Mouse (Mus musculus): ENCODE data around the gene Lmln. TPM values are rescaled to one million over a fixed set of nuclear protein-coding genes. Genes with fewer than 3 reads are reported as not detected.
A peak's percentile ranks its signal among the peaks of the same experiment; 100 is the strongest.

Lmln gene
- total and polyA plus RNA-seq, 3 experiments = 2.0 to 3.8 TPM; not detected in 1

- no peaks in the 10 kb centered on the region; a peak in 3 of 4 replicates for H3K36me3 ChIP-seq (ENCODE audit: control insufficient read depth in 1 of 2, insufficient read depth in 2 of 2, low read length in 2 of 2)
- no peaks in the 10 kb centered on the region for H3K9me3 ChIP-seq (replicated peaks; ENCODE audit: insufficient read depth, low read length)
- H3K4me3 ChIP-seq (ENCODE audit: control insufficient read depth in 1 of 2, insufficient read depth in 1 of 2, low read depth in 2 of 2, low read length in 2 of 2) = peak overlapping the region; percentile 18 to 37; a peak in 1 of 4 replicates
- TF ChIP-seq HCFC1 (IDR thresholded peaks at IDR 0.05; ENCODE audit: low read depth, low read length) (no peak), NELFE (IDR thresholded peaks at IDR 0.05; ENCODE audit: low read depth, low read length) (no peak), USF1 (IDR thresholded peaks at IDR 0.05; ENCODE audit: low read depth, low read length) (no peak), TCF12 (IDR thresholded peaks at IDR 0.05; ENCODE audit: low read depth, low read length) (no peak), ELF1 (IDR thresholded peaks at IDR 0.05; ENCODE audit: low read depth, low read length) (no peak), SMC3 (IDR thresholded peaks at IDR 0.05; ENCODE audit: low read depth, low read length) (no peak), ZNF384 (IDR thresholded peaks at IDR 0.05; ENCODE audit: low read depth, low read length) (no peak), JUND (IDR thresholded peaks at IDR 0.05; ENCODE audit: low read depth, low read length) (no peak), MYB (IDR thresholded peaks at IDR 0.05; ENCODE audit: low read depth, low read length) (no peak), ZMIZ1 (IDR thresholded peaks at IDR 0.05; ENCODE audit: low read depth, low read length) (no peak)
- H3K4me1 ChIP-seq (ENCODE audit: control insufficient read depth in 1 of 2, insufficient read depth in 2 of 2, low read length in 2 of 2) = peaks cover 0 to 3% of the 10 kb centered on the region in 2 experiments; a peak in 1 of 4 replicates
- H3K79me2 ChIP-seq (ENCODE audit: control insufficient read depth, insufficient read depth, low read length, poor library complexity) = no peaks in the 10 kb centered on the region
- H3K27me3 ChIP-seq (ENCODE audit: control insufficient read depth in 1 of 2, insufficient read depth in 2 of 2, low read length in 2 of 2) = no peaks in the 10 kb centered on the region
- H3K27ac ChIP-seq (ENCODE audit: control insufficient read depth, low read depth, low read length) = peak overlapping the region; percentile 28; the same call in 1 of the 2 replicates
- H3K9ac ChIP-seq (ENCODE audit: control insufficient read depth, low read depth, low read length, poor library complexity, severe bottlenecking) = peak overlapping the region; percentile 17; the same call in 1 of the 2 replicates
- DNase-seq (ENCODE audit: low read depth, low spot score) = no peak
Observed at GRCm38 (mm10) chr16:33042682-33043081, 19.6 kb upstream of the Lmln start.

DNA sequence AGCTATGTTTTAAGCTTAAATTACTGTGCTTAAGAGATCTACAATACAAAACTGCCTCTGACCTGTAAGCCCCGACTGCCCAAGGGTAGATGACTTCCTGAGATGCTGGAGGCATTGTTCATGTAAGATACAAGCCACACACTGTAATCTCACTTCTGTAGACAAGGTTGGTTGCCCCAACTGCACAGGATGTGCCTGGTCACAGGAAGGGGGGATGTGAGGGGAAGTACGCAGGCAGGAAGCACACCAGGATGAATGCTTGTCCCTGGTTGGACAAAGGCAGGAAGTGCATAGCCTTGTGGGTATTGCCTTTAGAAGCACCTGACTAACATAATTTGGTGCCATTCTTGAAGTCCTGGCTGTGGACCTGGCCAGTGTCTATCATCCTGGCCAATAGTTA, 19.1 kb upstream of the Lmln start:
- Histone ChIP-seq H3K79me2 (ENCODE audit: control insufficient read depth, insufficient read depth, low read length, poor library complexity) (no peaks in the 10 kb centered on the region), H3K4me1 (ENCODE audit: control insufficient read depth in 1 of 2, insufficient read depth in 2 of 2, low read length in 2 of 2) (peaks cover 3% of the 10 kb centered on the region in 2 experiments; a peak in 1 of 4 replicates), H3K9ac (ENCODE audit: control insufficient read depth, low read depth, low read length, poor library complexity, severe bottlenecking) (peak overlapping the region; percentile 17; the same call in 1 of the 2 replicates), H3K4me3 (ENCODE audit: control insufficient read depth in 1 of 2, insufficient read depth in 1 of 2, low read depth in 2 of 2, low read length in 2 of 2) (peak overlapping the region; percentile 18 to 37; a peak in 2 of 4 replicates), H3K27me3 (ENCODE audit: control insufficient read depth in 1 of 2, insufficient read depth in 2 of 2, low read length in 2 of 2) (no peaks in the 10 kb centered on the region), H3K9me3 (replicated peaks; ENCODE audit: insufficient read depth, low read length) (no peaks in the 10 kb centered on the region), H3K36me3 (ENCODE audit: control insufficient read depth in 1 of 2, insufficient read depth in 2 of 2, low read length in 2 of 2) (no peaks in the 10 kb centered on the region; a peak in 3 of 4 replicates), H3K27ac (ENCODE audit: control insufficient read depth, low read depth, low read length) (peak overlapping the region; percentile 61)
- DNase-seq (ENCODE audit: low read depth, low spot score) = peak; percentile 77
- TF ChIP-seq NRF1 (IDR thresholded peaks at IDR 0.05; ENCODE audit: insufficient read depth, low read depth, low read length, poor library complexity, severe bottlenecking) (no peak), MEF2A (IDR thresholded peaks at IDR 0.05; ENCODE audit: extremely low read depth, insufficient replicate concordance, low read depth, low read length, poor library complexity, severe bottlenecking) (no peak), CTCF (IDR thresholded peaks at IDR 0.05 in 2 of 3, conservative IDR thresholded peaks at IDR 0.05 in 1 of 3; ENCODE audit: control insufficient read depth in 1 of 3, insufficient read depth in 1 of 3, low read depth in 2 of 3, low read length in 3 of 3, poor library complexity in 1 of 3, severe bottlenecking in 1 of 3) (no peak), POLR2AphosphoS5 (IDR thresholded peaks at IDR 0.05; ENCODE audit: borderline replicate concordance, low read depth, low read length) (no peak), RAD21 (IDR thresholded peaks at IDR 0.05; ENCODE audit: low read depth, low read length) (no peak), ZMIZ1 (IDR thresholded peaks at IDR 0.05; ENCODE audit: low read depth, low read length) (no peak), MAZ (IDR thresholded peaks at IDR 0.05; ENCODE audit: low read depth, low read length) (no peak), SMC3 (IDR thresholded peaks at IDR 0.05; ENCODE audit: low read depth, low read length) (no peak), POLR2AphosphoS2 (IDR thresholded peaks at IDR 0.05; ENCODE audit: low read length) (no peak), TAL1 (IDR thresholded peaks at IDR 0.05; ENCODE audit: low read length) (no peak), USF1 (IDR thresholded peaks at IDR 0.05; ENCODE audit: low read depth, low read length) (peak; percentile 46; the same call in 1 of the 2 replicates), ZNF384 (IDR thresholded peaks at IDR 0.05; ENCODE audit: low read depth, low read length) (no peak), E2F4 (IDR thresholded peaks at IDR 0.05; ENCODE audit: borderline replicate concordance, low read depth, low read length) (no peak), ETS1 (IDR thresholded peaks at IDR 0.05; ENCODE audit: low read depth, low read length) (no peak), EP300 (IDR thresholded peaks at IDR 0.05; ENCODE audit: low read depth in 1 of 2, low read length in 2 of 2) (peak; percentile 25 to 30; a peak in 1 of 4 replicates), MXI1 (IDR thresholded peaks at IDR 0.05; ENCODE audit: low read depth, low read length) (no peak), NELFE (IDR thresholded peaks at IDR 0.05; ENCODE audit: low read depth, low read length) (peak; percentile 43; the same call in 1 of the 2 replicates), BHLHE40 (IDR thresholded peaks at IDR 0.05; ENCODE audit: borderline replicate concordance, low read depth, low read length) (no peak), GATA1 (IDR thresholded peaks at IDR 0.05; ENCODE audit: low read depth, low read length) (no peak), MAX (IDR thresholded peaks at IDR 0.05; ENCODE audit: low read length) (peak; percentile 70; the same call in 1 of the 2 replicates), UBTF (IDR thresholded peaks at IDR 0.05; ENCODE audit: borderline replicate concordance, insufficient read depth, low read depth, low read length) (no peak), CHD2 (IDR thresholded peaks at IDR 0.05; ENCODE audit: low read length) (no peak), ELF1 (IDR thresholded peaks at IDR 0.05; ENCODE audit: low read depth, low read length) (peak; percentile 68), ZKSCAN1 (IDR thresholded peaks at IDR 0.05; ENCODE audit: low read depth, low read length) (no peak), MAFK (IDR thresholded peaks at IDR 0.05; ENCODE audit: borderline replicate concordance, low read depth, low read length) (no peak), HCFC1 (IDR thresholded peaks at IDR 0.05; ENCODE audit: low read depth, low read length) (peak; percentile 77), MYC (IDR thresholded peaks at IDR 0.05; ENCODE audit: low read depth, low read length) (no peak)
